Mouse (Mus musculus): Measurements from ENCODE around the gene Cpeb3. TPM values are rescaled to one million over a fixed set of nuclear protein-coding genes. Genes with fewer than 3 reads are reported as not detected.

Cpeb3 gene
- polyA plus RNA-seq, 1 experiment from 2014 or later = 10.4 TPM

- Histone ChIP-seq H3K9ac (ENCODE audit: low read depth, low read length) (no peak overlapping the region), H3K27me3 (replicated peaks; ENCODE audit: control insufficient read depth, insufficient read depth, low read length) (no peaks in the 10 kb centered on the region), H3K27ac (ENCODE audit: low read depth, low read length) (no peak overlapping the region), H3K4me3 (ENCODE audit: low read length) (no peak overlapping the region), H3K9me3 (ENCODE audit: control insufficient read depth, low read length) (no peaks in the 10 kb centered on the region), H3K36me3 (ENCODE audit: control insufficient read depth, insufficient read depth, low read length) (no peaks in the 10 kb centered on the region), H3K4me2 (ENCODE audit: low read length) (no peak overlapping the region), H3K4me1 (ENCODE audit: control insufficient read depth, insufficient read depth, low read depth, low read length) (no peaks in the 10 kb centered on the region)
- ATAC-seq = no peak
- 96% methylated on average over 3 of the region's 3 CpGs for whole genome bisulfite sequencing
Observed at GRCm38 (mm10) chr19:37074276-37074675, 134.1 kb downstream of the Cpeb3 start.

- H3K4me3 ChIP-seq (ENCODE audit: low read length) = no peak overlapping the region
- H3K4me2 ChIP-seq (ENCODE audit: low read length) = no peak overlapping the region
- H3K27ac ChIP-seq (ENCODE audit: low read depth, low read length) = no peak overlapping the region
- H3K27me3 ChIP-seq (replicated peaks; ENCODE audit: control insufficient read depth, insufficient read depth, low read length) = no peaks in the 10 kb centered on the region
- no peak overlapping the region for H3K9ac ChIP-seq (ENCODE audit: low read depth, low read length)
- WGBS = 52% methylated on average over 5 of the region's 5 CpGs
- no peak for ATAC-seq
- no peaks in the 10 kb centered on the region for H3K4me1 ChIP-seq (ENCODE audit: control insufficient read depth, insufficient read depth, low read depth, low read length)
- H3K36me3 ChIP-seq (ENCODE audit: control insufficient read depth, insufficient read depth, low read length) = no peaks in the 10 kb centered on the region
- no peaks in the 10 kb centered on the region for H3K9me3 ChIP-seq (ENCODE audit: control insufficient read depth, low read length)
Observed at GRCm38 (mm10) chr19:37072871-37073629, 135.4 kb downstream of the Cpeb3 start.

- Histone ChIP-seq H3K4me2 (ENCODE audit: low read length) (no peak overlapping the region), H3K36me3 (ENCODE audit: control insufficient read depth, insufficient read depth, low read length) (no peaks in the 10 kb centered on the region), H3K27me3 (replicated peaks; ENCODE audit: control insufficient read depth, insufficient read depth, low read length) (no peaks in the 10 kb centered on the region), H3K9ac (ENCODE audit: low read depth, low read length) (no peak overlapping the region), H3K4me1 (ENCODE audit: control insufficient read depth, insufficient read depth, low read depth, low read length) (no peaks in the 10 kb centered on the region), H3K27ac (ENCODE audit: low read depth, low read length) (no peak overlapping the region), H3K9me3 (ENCODE audit: control insufficient read depth, low read length) (no peaks in the 10 kb centered on the region), H3K4me3 (ENCODE audit: low read length) (no peak overlapping the region)
- ATAC-seq = no peak
- 85% methylated on average over 4 of the region's 4 CpGs for WGBS
Observed at GRCm38 (mm10) chr19:37069243-37069642, 139.2 kb downstream of the Cpeb3 start.

GRCm38 (mm10) chr19:37060078-37060477 lies 148.3 kb downstream of the Cpeb3 start:
- H3K27me3 ChIP-seq (replicated peaks; ENCODE audit: control insufficient read depth, insufficient read depth, low read length) = no peaks in the 10 kb centered on the region
- no peak overlapping the region for H3K4me3 ChIP-seq (ENCODE audit: low read length)
- no peaks in the 10 kb centered on the region for H3K4me1 ChIP-seq (ENCODE audit: control insufficient read depth, insufficient read depth, low read depth, low read length)
- no peak for ATAC-seq
- WGBS = 91% methylated on average over 4 of the region's 4 CpGs
- H3K4me2 ChIP-seq (ENCODE audit: low read length) = no peak overlapping the region
- H3K27ac ChIP-seq (ENCODE audit: low read depth, low read length) = no peak overlapping the region
- H3K9me3 ChIP-seq (ENCODE audit: control insufficient read depth, low read length) = no peaks in the 10 kb centered on the region
- no peak overlapping the region for H3K9ac ChIP-seq (ENCODE audit: low read depth, low read length)
- no peaks in the 10 kb centered on the region for H3K36me3 ChIP-seq (ENCODE audit: control insufficient read depth, insufficient read depth, low read length)

GRCm38 (mm10) chr19:37059623-37060022 lies 148.8 kb downstream of the Cpeb3 start:
- no peaks in the 10 kb centered on the region for H3K36me3 ChIP-seq (ENCODE audit: control insufficient read depth, insufficient read depth, low read length)
- H3K27ac ChIP-seq (ENCODE audit: low read depth, low read length) = no peak overlapping the region
- no peaks in the 10 kb centered on the region for H3K9me3 ChIP-seq (ENCODE audit: control insufficient read depth, low read length)
- H3K4me3 ChIP-seq (ENCODE audit: low read length) = no peak overlapping the region
- no peak overlapping the region for H3K4me2 ChIP-seq (ENCODE audit: low read length)
- H3K4me1 ChIP-seq (ENCODE audit: control insufficient read depth, insufficient read depth, low read depth, low read length) = no peaks in the 10 kb centered on the region
- WGBS = 41% methylated on average over 2 of the region's 2 CpGs
- no peak for ATAC-seq
- no peak overlapping the region for H3K9ac ChIP-seq (ENCODE audit: low read depth, low read length)
- no peaks in the 10 kb centered on the region for H3K27me3 ChIP-seq (replicated peaks; ENCODE audit: control insufficient read depth, insufficient read depth, low read length)

- no peak for ATAC-seq
- Histone ChIP-seq H3K4me2 (ENCODE audit: low read length) (no peak overlapping the region), H3K9me3 (ENCODE audit: control insufficient read depth, low read length) (no peaks in the 10 kb centered on the region), H3K27me3 (replicated peaks; ENCODE audit: control insufficient read depth, insufficient read depth, low read length) (no peaks in the 10 kb centered on the region), H3K4me1 (ENCODE audit: control insufficient read depth, insufficient read depth, low read depth, low read length) (no peaks in the 10 kb centered on the region), H3K36me3 (ENCODE audit: control insufficient read depth, insufficient read depth, low read length) (no peaks in the 10 kb centered on the region), H3K4me3 (ENCODE audit: low read length) (no peak overlapping the region), H3K27ac (ENCODE audit: low read depth, low read length) (no peak overlapping the region), H3K9ac (ENCODE audit: low read depth, low read length) (no peak overlapping the region)
- 61% methylated on average over 8 of the region's 8 CpGs for WGBS
Observed at GRCm38 (mm10) chr19:37057161-37057905, 151.1 kb downstream of the Cpeb3 start.

GRCm38 (mm10) chr19:37055976-37056556 lies 152.3 kb downstream of the Cpeb3 start:
- 81% methylated on average over 4 of the region's 4 CpGs for WGBS

GRCm38 (mm10) chr19:37050643-37051345 lies 157.6 kb downstream of the Cpeb3 start:
- WGBS = 71% methylated on average over 4 of the region's 4 CpGs
- Histone ChIP-seq H3K9ac (ENCODE audit: low read depth, low read length) (no peak overlapping the region), H3K4me3 (ENCODE audit: low read length) (no peak overlapping the region), H3K27me3 (replicated peaks; ENCODE audit: control insufficient read depth, insufficient read depth, low read length) (no peaks in the 10 kb centered on the region), H3K27ac (ENCODE audit: low read depth, low read length) (no peak overlapping the region), H3K36me3 (ENCODE audit: control insufficient read depth, insufficient read depth, low read length) (no peaks in the 10 kb centered on the region), H3K4me1 (ENCODE audit: control insufficient read depth, insufficient read depth, low read depth, low read length) (no peaks in the 10 kb centered on the region), H3K4me2 (ENCODE audit: low read length) (no peak overlapping the region), H3K9me3 (ENCODE audit: control insufficient read depth, low read length) (no peaks in the 10 kb centered on the region)
- ATAC-seq = peak; percentile 63

More at GRCm38 (mm10) chr19:37055976-37056556, 152.3 kb downstream of the Cpeb3 start:
- Histone ChIP-seq H3K4me1 (ENCODE audit: control insufficient read depth, insufficient read depth, low read depth, low read length) (no peaks in the 10 kb centered on the region), H3K36me3 (ENCODE audit: control insufficient read depth, insufficient read depth, low read length) (no peaks in the 10 kb centered on the region), H3K27ac (ENCODE audit: low read depth, low read length) (no peak overlapping the region), H3K9me3 (ENCODE audit: control insufficient read depth, low read length) (no peaks in the 10 kb centered on the region), H3K27me3 (replicated peaks; ENCODE audit: control insufficient read depth, insufficient read depth, low read length) (no peaks in the 10 kb centered on the region), H3K4me3 (ENCODE audit: low read length) (no peak overlapping the region), H3K9ac (ENCODE audit: low read depth, low read length) (no peak overlapping the region), H3K4me2 (ENCODE audit: low read length) (no peak overlapping the region)
- no peak for ATAC-seq

- Histone ChIP-seq H3K4me1 (ENCODE audit: control insufficient read depth, insufficient read depth, low read depth, low read length) (no peaks in the 10 kb centered on the region), H3K27me3 (replicated peaks; ENCODE audit: control insufficient read depth, insufficient read depth, low read length) (no peaks in the 10 kb centered on the region), H3K9ac (ENCODE audit: low read depth, low read length) (no peak overlapping the region), H3K27ac (ENCODE audit: low read depth, low read length) (no peak overlapping the region), H3K36me3 (ENCODE audit: control insufficient read depth, insufficient read depth, low read length) (peaks cover 5% of the 10 kb centered on the region), H3K9me3 (ENCODE audit: control insufficient read depth, low read length) (no peaks in the 10 kb centered on the region), H3K4me2 (ENCODE audit: low read length) (no peak overlapping the region), H3K4me3 (ENCODE audit: low read length) (no peak overlapping the region)
- 92% methylated on average over 6 of the region's 6 CpGs for WGBS
- no peak for ATAC-seq
Observed at GRCm38 (mm10) chr19:37048507-37048906, 159.9 kb downstream of the Cpeb3 start.

Data from hindbrain, embryonic 16.5 days (tissue).